Mouse (Mus musculus) lung, embryonic 14.5 days (tissue): ENCODE results near the gene Acvr1b. TPM values are rescaled to one million over a fixed set of nuclear protein-coding genes. Genes with fewer than 3 reads are reported as not detected.
A peak's percentile ranks its signal among the peaks of the same experiment; 100 is the strongest.

Experiments
- ATAC-seq: fragments of 200-750 bp; cut with Nextera tagmentation; 2 replicates; pipeline ENCODE4 v1.8.0; 2017; ENCODE audit warnings: mild to moderate bottlenecking, moderate TSS enrichment, moderate library complexity; ENCODE audit not compliant: insufficient read depth
- DNase-seq: peaks from one replicate; pipeline ENCODE4 v3.0.0-alpha.2; 2015
- H3K27ac ChIP-seq: fragments of 300-500 bp; sonication (generic); 2 replicates; pipeline ENCODE4 v1.5.1; 2014; ENCODE audit warnings: low read depth, mild to moderate bottlenecking, moderate library complexity
- H3K27me3 ChIP-seq: fragments of 300-500 bp; sonication (generic); 2 replicates; pipeline ENCODE4 v1.6.1; 2014; ENCODE audit warnings: low read length, control low read depth; ENCODE audit not compliant: insufficient read depth
- H3K36me3 ChIP-seq: fragments of 300-500 bp; sonication (generic); 2 replicates; pipeline ENCODE4 v1.6.1; 2014; ENCODE audit warnings: control low read depth; ENCODE audit not compliant: insufficient read depth
- H3K4me1 ChIP-seq: fragments of 300-500 bp; sonication (generic); 2 replicates; pipeline ENCODE4 v1.6.1; 2014; ENCODE audit warnings: antibody characterized with exemption, control low read depth; ENCODE audit not compliant: insufficient read depth
- H3K4me2 ChIP-seq: fragments of 300-500 bp; sonication (generic); 2 replicates; pipeline ENCODE4 v1.6.1; 2014; ENCODE audit warnings: mild to moderate bottlenecking
- H3K4me3 ChIP-seq: fragments of 300-500 bp; sonication (generic); 2 replicates; pipeline ENCODE4 v1.5.1; 2014; ENCODE audit warnings: low read depth, low read length
- H3K9ac ChIP-seq: fragments of 300-500 bp; sonication (generic); 2 replicates; pipeline ENCODE4 v1.6.1; 2014
- H3K9me3 ChIP-seq: fragments of 300-500 bp; sonication (generic); 2 replicates; pipeline ENCODE4 v1.6.1; 2016; ENCODE audit warnings: low read depth, low read length, control low read depth
- CTCF ChIP-seq: IDR thresholded peaks from 2 replicates; pipeline ENCODE4 v1.5.1; 2016; ENCODE audit warnings: antibody characterized with exemption, low read depth
- WGBS: fragments of 180-500 bp; shearing (Covaris S2); extraction: QIAGEN DNeasy Blood & Tissue Kit; methylation state at CpG from one replicate; pipeline ENCODE4 v1.1.7; 2014; 5-methylcytosine and 5-hydroxymethylcytosine counted together
- polyA plus RNA-seq: library from polyadenylated mRNA; unstranded; fragments of >200 nt; fragmentation: Nextera tagmentation; extraction: Ambion mirVana; gene quantifications from 2 replicates; pipeline ENCODE4 v1.2.1, GENCODE M21; 2014

The Acvr1b gene
- polyA plus RNA-seq, 1 experiment from 2014 or later = 6.3 TPM

- ATAC-seq = no peak
- no peak for TF ChIP-seq CTCF
- no peak for DNase-seq
- no peak overlapping the region for H3K9ac ChIP-seq
- no peak overlapping the region for H3K4me2 ChIP-seq
- 70% methylated on average over 7 of the region's 7 CpGs for WGBS
- H3K4me3 ChIP-seq = no peak overlapping the region
- H3K27ac ChIP-seq = no peak overlapping the region
- H3K27me3 ChIP-seq = no peaks in the 10 kb centered on the region
- H3K36me3 ChIP-seq = no peaks in the 10 kb centered on the region; the same call in 1 of the 2 replicates
- H3K9me3 ChIP-seq = peaks cover 6% of the 10 kb centered on the region; the same call in 1 of the 2 replicates
- no peaks in the 10 kb centered on the region for H3K4me1 ChIP-seq
Measured at GRCm38 (mm10) chr15:101154700-101155616, 18.9 kb upstream of the Acvr1b start.

DNA sequence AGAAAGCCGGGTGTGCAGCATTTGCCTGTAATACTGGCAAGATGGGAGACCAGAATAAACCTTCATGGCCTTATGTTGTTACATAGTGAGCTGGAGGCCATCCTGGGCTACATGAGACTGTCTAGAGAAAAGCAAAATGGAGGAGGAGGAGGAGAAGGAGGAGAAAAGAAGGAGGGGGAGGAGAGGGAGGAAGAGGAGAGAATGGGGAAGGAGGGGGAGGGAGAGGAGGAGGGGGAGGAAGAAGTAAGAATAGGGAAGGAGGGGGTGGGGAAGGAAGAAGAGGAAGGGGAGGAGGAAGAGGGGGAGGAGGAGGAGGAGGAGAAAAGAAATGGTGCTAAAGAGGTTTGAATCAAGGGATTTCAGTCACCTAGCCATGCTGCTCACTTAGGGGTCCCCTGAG, 13.7 kb upstream of the Acvr1b start:
- H3K9me3 ChIP-seq = peaks cover 6% of the 10 kb centered on the region; the same call in 1 of the 2 replicates
- no peak for TF ChIP-seq CTCF
- 32% methylated on average over 1 of the region's 1 CpGs for WGBS
- no peaks in the 10 kb centered on the region; the same call in 1 of the 2 replicates for H3K36me3 ChIP-seq
- no peak overlapping the region for H3K4me2 ChIP-seq
- no peaks in the 10 kb centered on the region for H3K27me3 ChIP-seq
- ATAC-seq (no peak), DNase-seq (no peak)
- H3K4me1 ChIP-seq = peaks cover 24% of the 10 kb centered on the region
- no peak overlapping the region for H3K9ac ChIP-seq
- H3K27ac ChIP-seq = no peak overlapping the region
- H3K4me3 ChIP-seq = no peak overlapping the region

GRCm38 (mm10) chr15:101160591-101160990, 13.3 kb upstream of the Acvr1b start:
- peak; percentile 61 for DNase-seq
- no peak for ATAC-seq
- H3K4me2 ChIP-seq = no peak overlapping the region
- H3K27ac ChIP-seq = no peak overlapping the region
- H3K4me1 ChIP-seq = peaks cover 24% of the 10 kb centered on the region
- 24% methylated on average over 7 of the region's 7 CpGs for WGBS
- H3K4me3 ChIP-seq = no peak overlapping the region
- H3K36me3 ChIP-seq = no peaks in the 10 kb centered on the region; the same call in 1 of the 2 replicates
- peaks cover 6% of the 10 kb centered on the region; the same call in 1 of the 2 replicates for H3K9me3 ChIP-seq
- no peaks in the 10 kb centered on the region for H3K27me3 ChIP-seq
- H3K9ac ChIP-seq = no peak overlapping the region
- TF ChIP-seq CTCF = no peak

- Histone ChIP-seq H3K4me1 (peaks cover 24% of the 10 kb centered on the region), H3K9ac (no peak overlapping the region), H3K27ac (no peak overlapping the region), H3K4me3 (no peak overlapping the region), H3K36me3 (no peaks in the 10 kb centered on the region; the same call in 1 of the 2 replicates), H3K4me2 (no peak overlapping the region), H3K9me3 (peaks cover 4% of the 10 kb centered on the region; the same call in 1 of the 2 replicates), H3K27me3 (no peaks in the 10 kb centered on the region)
- TF ChIP-seq CTCF = no peak
- WGBS = 84% methylated on average over 7 of the region's 7 CpGs
- DNase-seq (no peak), ATAC-seq (no peak)
Measured at GRCm38 (mm10) chr15:101161534-101161933, 12.3 kb upstream of the Acvr1b start.

GRCm38 (mm10) chr15:101163056-101163458, 10.8 kb upstream of the Acvr1b start:
- H3K4me2 ChIP-seq = peak overlapping the region; percentile 34
- peak; percentile 95 for DNase-seq
- peak; percentile 94 for ATAC-seq
- H3K27me3 ChIP-seq = no peaks in the 10 kb centered on the region
- no peaks in the 10 kb centered on the region for H3K9me3 ChIP-seq
- peak overlapping the region; percentile 75 for H3K27ac ChIP-seq
- H3K36me3 ChIP-seq = no peaks in the 10 kb centered on the region
- TF ChIP-seq CTCF = no peak
- H3K4me1 ChIP-seq = peaks cover 24% of the 10 kb centered on the region
- no peak overlapping the region for H3K4me3 ChIP-seq
- WGBS = 13% methylated on average over 15 of the region's 15 CpGs
- peak overlapping the region; percentile 4 for H3K9ac ChIP-seq

DNA sequence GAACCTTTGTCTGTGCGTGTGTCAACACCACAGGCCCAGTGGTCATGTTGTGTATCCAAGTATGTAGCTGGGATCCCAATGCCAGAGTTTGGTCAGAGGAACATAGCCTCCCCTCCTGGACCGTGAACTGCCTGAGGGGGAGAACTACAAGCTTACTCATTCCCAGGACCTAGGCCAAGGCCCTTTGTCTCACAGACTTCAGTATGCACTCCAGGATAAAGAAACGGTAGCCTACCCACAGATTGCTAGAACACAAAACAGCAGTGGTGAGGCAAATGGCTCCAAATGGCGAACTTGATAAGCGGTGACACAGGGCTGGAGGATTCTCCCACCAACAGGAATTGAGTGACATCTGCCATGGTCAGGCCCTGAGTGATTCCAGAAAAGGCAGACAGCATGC, 10.0 kb upstream of the Acvr1b start:
- no peaks in the 10 kb centered on the region for H3K36me3 ChIP-seq
- H3K4me1 ChIP-seq = peaks cover 24% of the 10 kb centered on the region
- 0 out of 2 replicates have a peak overlapping the region, but pooled peaks have one; percentile 26 for H3K9ac ChIP-seq
- H3K9me3 ChIP-seq = no peaks in the 10 kb centered on the region
- H3K4me3 ChIP-seq = no peak overlapping the region
- TF ChIP-seq CTCF = no peak
- no peak overlapping the region for H3K4me2 ChIP-seq
- no peaks in the 10 kb centered on the region for H3K27me3 ChIP-seq
- H3K27ac ChIP-seq = peak overlapping the region; percentile 75
- ATAC-seq (no peak; the same call in 1 of the 2 replicates), DNase-seq (peak; percentile 40)
- WGBS = 56% methylated on average over 5 of the region's 5 CpGs

GRCm38 (mm10) chr15:101164291-101164690, 9.6 kb upstream of the Acvr1b start:
- no peak for DNase-seq
- Histone ChIP-seq H3K4me2 (no peak overlapping the region), H3K27ac (peak overlapping the region; percentile 75; the same call in 1 of the 2 replicates), H3K27me3 (no peaks in the 10 kb centered on the region), H3K4me1 (peaks cover 24% of the 10 kb centered on the region), H3K9me3 (no peaks in the 10 kb centered on the region), H3K36me3 (no peaks in the 10 kb centered on the region), H3K4me3 (no peak overlapping the region), H3K9ac (no peak overlapping the region)
- no peak for TF ChIP-seq CTCF
- WGBS = 54% methylated on average over 5 of the region's 5 CpGs
- ATAC-seq = no peak
